Mouse (Mus musculus) embryo, embryonic 11.5 days (tissue): ENCODE data around the gene Gm20422.

Experiments used
- DNase-seq: peaks from one replicate; pipeline ENCODE4 v3.0.0-alpha.2; 2012; ENCODE audit warnings: low read depth, low spot score

The Gm20422 gene

GRCm38 (mm10) chr8:69793666-69794065 lies 19.0 kb upstream of the Gm20422 start:
- DNase-seq = no peak

- no peak for DNase-seq
Observed at GRCm38 (mm10) chr8:69791415-69792068, 16.9 kb upstream of the Gm20422 start.

GRCm38 (mm10) chr8:69790773-69791367 lies 16.2 kb upstream of the Gm20422 start, which contains the start of the genes Atp13a1 and Zfp866:
Atp13a1 (plus strand) TSS chr8:69791163.
Zfp866 (minus strand) TSS chr8:69791178.
- DNase-seq = peak; percentile 81

GRCm38 (mm10) chr8:69790364-69790763 lies 15.7 kb upstream of the Gm20422 start:
- DNase-seq = no peak

- DNase-seq = no peak
Observed at GRCm38 (mm10) chr8:69789731-69790130, 15.0 kb upstream of the Gm20422 start.

GRCm38 (mm10) chr8:69789105-69789504 lies 14.4 kb upstream of the Gm20422 start:
- no peak for DNase-seq

GRCm38 (mm10) chr8:69777111-69777510 lies 2.4 kb upstream of the Gm20422 start:
- DNase-seq = no peak

- DNase-seq = no peak
Observed at GRCm38 (mm10) chr8:69775149-69775534, 456 bp upstream of the Gm20422 start.

- DNase-seq = no peak
Observed at GRCm38 (mm10) chr8:69772106-69772505, 2.6 kb downstream of the Gm20422 start.

GRCm38 (mm10) chr8:69771221-69771620 lies 3.5 kb downstream of the Gm20422 start:
- DNase-seq = no peak

- no peak for DNase-seq
Observed at GRCm38 (mm10) chr8:69761814-69762445, 12.8 kb downstream of the Gm20422 start.

- DNase-seq = no peak
Observed at GRCm38 (mm10) chr8:69758316-69758715, 16.4 kb downstream of the Gm20422 start.

- DNase-seq = no peak
Observed at GRCm38 (mm10) chr8:69752437-69752836, 22.2 kb downstream of the Gm20422 start.

- peak; percentile 94 for DNase-seq
Observed at GRCm38 (mm10) chr8:69749544-69750454, 24.9 kb downstream of the Gm20422 start, which contains the start of gene Zfp963. Zfp963 (minus strand) TSS chr8:69749970.

GRCm38 (mm10) chr8:69741231-69741630 lies 33.5 kb downstream of the Gm20422 start:
- no peak for DNase-seq

GRCm38 (mm10) chr8:69740763-69741162 lies 33.9 kb downstream of the Gm20422 start:
- DNase-seq = no peak

- DNase-seq = no peak
Observed at GRCm38 (mm10) chr8:69735495-69735894, 39.2 kb downstream of the Gm20422 start.

- no peak for DNase-seq
Observed at GRCm38 (mm10) chr8:69717232-69717580, 57.5 kb downstream of the Gm20422 start.

- peak; percentile 92 for DNase-seq
Observed at GRCm38 (mm10) chr8:69716403-69717231, 58.1 kb downstream of the Gm20422 start.

- no peak for DNase-seq
Observed at GRCm38 (mm10) chr8:69715366-69715765, 59.3 kb downstream of the Gm20422 start.

GRCm38 (mm10) chr8:69713516-69713915 lies 61.2 kb downstream of the Gm20422 start:
- DNase-seq = no peak
